Mouse (Mus musculus) layer of hippocampus, adult 11-12 months (tissue): Measurements from ENCODE around the gene Rnf141.

Experiments used
- DNase-seq: peaks from one replicate; pipeline ENCODE4 v3.0.0; 2022; ENCODE audit warnings: low spot score

Rnf141 gene

GRCm38 (mm10) chr7:110762605-110763180, 81.6 kb downstream of the Rnf141 start:
- no peak for DNase-seq

GRCm38 (mm10) chr7:110756440-110756839, 87.8 kb downstream of the Rnf141 start:
- DNase-seq = no peak

- no peak for DNase-seq
Observed at GRCm38 (mm10) chr7:110753926-110754330, 90.3 kb downstream of the Rnf141 start.

- no peak for DNase-seq
Observed at GRCm38 (mm10) chr7:110753310-110753709, 90.9 kb downstream of the Rnf141 start.

GRCm38 (mm10) chr7:110751634-110752033, 92.6 kb downstream of the Rnf141 start:
- no peak for DNase-seq

GRCm38 (mm10) chr7:110750834-110751233, 93.4 kb downstream of the Rnf141 start:
- DNase-seq = no peak
